Mouse (Mus musculus) kidney, adult 2 months (tissue): Measurements from ENCODE around the gene Dis3l2.

Experiments
- CTCF ChIP-seq: fragments of 200-500 bp; conservative IDR thresholded peaks from 2 replicates; pipeline ENCODE4 v1.5.1; 2011; ENCODE audit warnings: low read depth, mild to moderate bottlenecking, control low read depth, low read length, moderate library complexity, mixed read lengths; ENCODE audit not compliant: insufficient read depth, insufficient read length
- POLR2A ChIP-seq: fragments of 200-500 bp; IDR thresholded peaks from one replicate; pipeline ENCODE4 v1.6.1; 2011; ENCODE audit warnings: low read depth, low read length, control low read depth

- TF ChIP-seq CTCF = peak; percentile 97
- no peak for TF ChIP-seq POLR2A
Measured at GRCm38 (mm10) chr1:87041814-87042438, 338.3 kb downstream of the Dis3l2 start.
